Mouse (Mus musculus) CH12.LX (cell line): ENCODE measurements at regions not wholly inside any gene's neighbourhood (a gene's known extent, or its start where the extent isn't known, plus 50 kb on each side); places are given as distances from the start of the nearest gene placed in this dataset.
A peak's percentile ranks its signal among the peaks of the same experiment; 100 is the strongest.

Experiments used
- DNase-seq: peaks from one replicate; pipeline ENCODE4 v3.0.0-alpha.2; 2013; ENCODE audit errors: extremely low read depth
- H3K27ac ChIP-seq: 2 replicates; pipeline ENCODE4 v1.5.1; 2012; ENCODE audit warnings: low read depth, mild to moderate bottlenecking, control low read depth, moderate library complexity; ENCODE audit not compliant: insufficient read depth
- H3K27me3 ChIP-seq: replicated peaks from 2 replicates; pipeline ENCODE3; 2012; ENCODE audit warnings: inconsistent platforms
- H3K36me3 ChIP-seq, 2 experiments: replicated peaks in 1 of 2; 2 replicates each; pipeline versions ENCODE3 to v1.6.1; 2012; ENCODE audit warnings: inconsistent platforms in 1 of 2, low read length in 1 of 2, mild to moderate bottlenecking in 1 of 2, mixed read lengths in 1 of 2, moderate library complexity in 1 of 2; ENCODE audit not compliant: control insufficient read depth in 1 of 2, insufficient read depth in 1 of 2
- H3K4me1 ChIP-seq, 2 experiments: 2 replicates each; pipeline ENCODE4 v1.6.1; 2012; ENCODE audit warnings: inconsistent platforms in 1 of 2, moderate library complexity in 1 of 2; ENCODE audit not compliant: insufficient read depth in 2 of 2, control insufficient read depth in 1 of 2
- H3K4me2 ChIP-seq: 2 replicates; pipeline ENCODE4 v1.6.1; 2012; ENCODE audit warnings: low read depth, mild to moderate bottlenecking, control low read depth; ENCODE audit not compliant: poor library complexity, insufficient read depth, severe bottlenecking
- H3K4me3 ChIP-seq, 3 experiments: fragments of 150-350 bp in 1 of 3; sonication (generic) in 1 of 3; replicated peaks in 1 of 3; 2 replicates each; pipeline versions ENCODE3 to v1.5.1; 2011 to 2012; ENCODE audit warnings: low read depth in 2 of 3, low read length in 2 of 3, mild to moderate bottlenecking in 2 of 3, moderate library complexity in 2 of 3, control low read depth in 1 of 3, improper control_type of control experiment in 1 of 3, inconsistent platforms in 1 of 3, mixed read lengths in 1 of 3; ENCODE audit not compliant: poor library complexity in 1 of 3
- H3K79me2 ChIP-seq: replicated peaks from 2 replicates; pipeline ENCODE4 v1.6.1; 2012; ENCODE audit warnings: mild to moderate bottlenecking, moderate library complexity; ENCODE audit not compliant: control insufficient read depth, poor library complexity, insufficient read depth, severe bottlenecking; ENCODE audit errors: extremely low read depth
- H3K9ac ChIP-seq: 2 replicates; pipeline ENCODE4 v1.6.1; 2012; ENCODE audit warnings: low read depth, mild to moderate bottlenecking, control low read depth, moderate library complexity; ENCODE audit not compliant: insufficient read depth
- H3K9me3 ChIP-seq: replicated peaks from 2 replicates; pipeline ENCODE3; 2012; ENCODE audit warnings: low read length, inconsistent platforms, mixed read lengths
- BHLHE40 ChIP-seq: IDR thresholded peaks from 2 replicates; pipeline ENCODE4 v1.6.1; 2011; ENCODE audit warnings: mild to moderate bottlenecking, low read depth, low read length, improper control_type of control experiment
- EP300 ChIP-seq: IDR thresholded peaks from 2 replicates; pipeline ENCODE4 v1.6.1; 2011; ENCODE audit warnings: low read length, improper control_type of control experiment
- HCFC1 ChIP-seq: IDR thresholded peaks from 2 replicates; pipeline ENCODE4 v1.6.1; 2012; ENCODE audit warnings: low read depth, mild to moderate bottlenecking, inconsistent platforms, low read length, improper control_type of control experiment
- JUN ChIP-seq: IDR thresholded peaks from 2 replicates; pipeline ENCODE4 v1.6.1; 2011; ENCODE audit warnings: low read depth, mild to moderate bottlenecking, low read length, improper control_type of control experiment, moderate library complexity; ENCODE audit not compliant: insufficient read depth
- JUND ChIP-seq: conservative IDR thresholded peaks from 2 replicates; pipeline ENCODE4 v1.6.1; 2011; ENCODE audit warnings: low read depth, low read length, improper control_type of control experiment
- KAT2A ChIP-seq: IDR thresholded peaks from 2 replicates; pipeline ENCODE4 v1.6.1; 2012; ENCODE audit warnings: low read length, improper control_type of control experiment, inconsistent platforms; ENCODE audit not compliant: insufficient replicate concordance
- MAX ChIP-seq: IDR thresholded peaks from 2 replicates; pipeline ENCODE4 v1.6.1; 2011; ENCODE audit warnings: low read length, improper control_type of control experiment
- MAZ ChIP-seq: IDR thresholded peaks from 2 replicates; pipeline ENCODE4 v1.6.1; 2012; ENCODE audit warnings: low read depth, mild to moderate bottlenecking, inconsistent platforms, low read length, improper control_type of control experiment, moderate library complexity
- MYC ChIP-seq: IDR thresholded peaks from 2 replicates; pipeline ENCODE4 v1.6.1; 2011; ENCODE audit warnings: low read depth, mild to moderate bottlenecking, improper control_type of control experiment, low read length
- NELFE ChIP-seq: IDR thresholded peaks from 2 replicates; pipeline ENCODE4 v1.6.1; 2011; ENCODE audit warnings: low read depth, low read length, improper control_type of control experiment
- POLR2A ChIP-seq: IDR thresholded peaks from 2 replicates; pipeline ENCODE4 v1.6.1; 2011; ENCODE audit warnings: low read depth, mild to moderate bottlenecking, improper control_type of control experiment, low read length
- POLR2AphosphoS2 ChIP-seq: IDR thresholded peaks from 2 replicates; pipeline ENCODE4 v1.6.1; 2011; ENCODE audit warnings: low read depth, low read length, improper control_type of control experiment
- SIN3A ChIP-seq: IDR thresholded peaks from 2 replicates; pipeline ENCODE4 v1.6.1; 2012; ENCODE audit warnings: low read length, improper control_type of control experiment, inconsistent platforms
- SMC3 ChIP-seq: IDR thresholded peaks from 2 replicates; pipeline ENCODE4 v1.6.1; 2011; ENCODE audit warnings: low read depth, low read length, improper control_type of control experiment
- TCF12 ChIP-seq: IDR thresholded peaks from 2 replicates; pipeline ENCODE4 v1.6.1; 2014; ENCODE audit warnings: low read depth, mild to moderate bottlenecking, inconsistent platforms, low read length, improper control_type of control experiment
- USF2 ChIP-seq: conservative IDR thresholded peaks from 2 replicates; pipeline ENCODE4 v1.6.1; 2011; ENCODE audit warnings: low read depth, low read length, improper control_type of control experiment
- ZKSCAN1 ChIP-seq: IDR thresholded peaks from 2 replicates; pipeline ENCODE4 v1.6.1; 2012; ENCODE audit warnings: low read depth, inconsistent platforms, low read length, improper control_type of control experiment, borderline replicate concordance
- ZMIZ1 ChIP-seq: IDR thresholded peaks from 2 replicates; pipeline ENCODE4 v1.6.1; 2012; ENCODE audit warnings: low read depth, mild to moderate bottlenecking, inconsistent platforms, low read length, improper control_type of control experiment
- dilution Hi-C: fragments of 300-500 bp; cut with MboI; formaldehyde crosslinking; loops from 2 replicates; pipeline ENCODE4 v1.14.3; 2020; ENCODE audit warnings: low sequenced_read_pairs; ENCODE audit not compliant: extremely low pct_unique_long_range_greater_than_20kb, extremely low pct_ligation_motif_present
- in situ Hi-C: fragments of 300-500 bp; cut with MboI; formaldehyde crosslinking; loops from 3 replicates; pipeline ENCODE4 v1.14.3; 2019; ENCODE audit warnings: low sequenced_read_pairs, low pct_ligation_motif_present, low pct_unique_long_range_greater_than_20kb, mixed read lengths

DNA sequence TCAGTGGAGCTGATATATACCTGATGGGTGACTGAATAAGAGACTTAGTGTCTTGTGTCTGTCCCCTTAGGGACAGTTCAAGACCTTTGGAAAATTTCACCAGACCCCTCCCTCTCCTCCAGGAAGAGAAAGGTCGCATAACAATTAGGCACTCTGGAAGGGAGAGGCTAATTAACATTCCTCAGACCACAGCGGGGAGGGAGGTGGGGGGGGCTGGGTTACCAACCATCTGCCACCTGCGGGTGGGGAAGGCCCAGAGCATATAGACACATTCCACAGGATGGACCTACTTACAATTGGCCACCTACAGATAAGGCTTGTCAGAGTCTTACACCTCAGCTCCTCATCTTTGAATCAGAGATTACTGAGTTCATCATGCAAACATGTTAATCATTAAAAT, 114.6 kb downstream of the Car2 start:
- TF ChIP-seq SIN3A (no peak), EP300 (no peak), POLR2AphosphoS2 (no peak), MYC (no peak), SMC3 (no peak), HCFC1 (no peak), NELFE (no peak), POLR2A (no peak), ZKSCAN1 (no peak), MAX (no peak), KAT2A (no peak), JUN (no peak), BHLHE40 (no peak), JUND (no peak), TCF12 (no peak), USF2 (no peak), MAZ (no peak), ZMIZ1 (no peak)
- TF ChIP-seq, all 38 proteins: peak for 0
- no peaks in the 10 kb centered on the region for H3K27me3 ChIP-seq
- no peak overlapping the region for H3K9ac ChIP-seq
- H3K4me1 ChIP-seq = peaks cover 3 to 24% of the 10 kb centered on the region in 2 experiments
- no peaks in the 10 kb centered on the region for H3K9me3 ChIP-seq
- dilution Hi-C loops (no loop called here), in situ Hi-C loops (no loop called here)
- H3K36me3 ChIP-seq = no peaks in the 10 kb centered on the region
- no peak overlapping the region for H3K27ac ChIP-seq
- H3K4me3 ChIP-seq = no peak overlapping the region
- DNase-seq = peak; percentile 16
- no peak overlapping the region for H3K4me2 ChIP-seq
- H3K79me2 ChIP-seq = no peaks in the 10 kb centered on the region

DNA sequence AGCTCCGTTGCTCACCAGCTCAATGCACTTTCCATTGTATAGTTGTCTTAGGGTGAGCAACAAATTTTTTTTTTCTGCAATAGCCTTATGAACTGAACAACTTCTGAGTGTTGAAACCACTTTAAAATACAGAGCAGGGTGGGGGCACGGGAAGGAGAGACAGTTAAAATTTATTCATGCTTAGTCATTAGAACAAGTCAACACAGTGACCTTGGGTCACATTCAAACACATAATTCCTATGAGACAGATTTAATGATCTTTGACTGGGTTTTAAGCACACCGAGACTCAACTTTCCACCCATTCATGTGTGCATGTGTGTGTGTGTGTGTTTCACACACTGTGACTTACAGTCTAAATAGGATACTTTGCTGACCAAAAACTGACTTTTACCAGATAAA, 121.7 kb downstream of the Car2 start:
- TF ChIP-seq EP300 = no peak
- TF ChIP-seq, all 38 proteins: peak for 0
- Histone ChIP-seq H3K79me2 (no peaks in the 10 kb centered on the region), H3K27ac (no peak overlapping the region), H3K9ac (no peak overlapping the region), H3K4me1 (peaks cover 2 to 12% of the 10 kb centered on the region in 2 experiments; a peak in 2 of 4 replicates), H3K36me3 (no peaks in the 10 kb centered on the region), H3K27me3 (no peaks in the 10 kb centered on the region), H3K4me2 (no peak overlapping the region), H3K9me3 (no peaks in the 10 kb centered on the region), H3K4me3 (no peak overlapping the region)
- in situ Hi-C loops = no loop called here
- dilution Hi-C loops = no loop called here
- no peak for DNase-seq
